Mouse (Mus musculus) olfactory bulb, adult 2 months (tissue): ENCODE data around the gene Tcta.

ENCODE experiments used
- CTCF ChIP-seq: fragments of 200-500 bp; IDR thresholded peaks from 2 replicates; pipeline ENCODE4 v1.5.1; 2012; ENCODE audit warnings: low read depth, mild to moderate bottlenecking, low read length, moderate library complexity; ENCODE audit not compliant: insufficient read depth
- POLR2A ChIP-seq: fragments of 200-500 bp; IDR thresholded peaks from 2 replicates; pipeline ENCODE4 v1.6.1; 2012; ENCODE audit warnings: mild to moderate bottlenecking, low read depth, low read length, moderate library complexity; ENCODE audit not compliant: insufficient read depth

DNA sequence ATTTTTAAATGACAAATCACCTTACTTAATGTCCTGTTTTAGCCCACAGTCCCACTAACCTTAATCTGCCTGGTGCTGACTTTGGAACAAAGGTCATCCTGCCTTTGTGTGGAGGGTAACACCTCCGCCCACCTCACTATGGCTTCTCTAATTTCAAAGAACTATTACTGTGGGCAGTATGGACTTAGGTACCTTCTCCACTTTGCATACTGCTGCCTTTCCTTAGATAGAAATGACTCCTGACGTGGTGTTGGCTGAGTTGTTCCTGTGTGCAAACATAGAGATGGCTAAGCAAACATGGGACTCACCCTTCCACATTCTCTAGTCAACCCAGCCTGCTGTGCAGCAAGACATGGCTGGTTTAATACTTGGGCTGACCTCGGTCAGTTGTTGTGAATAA is 4.1 kb downstream of the Tcta start:
- TF ChIP-seq CTCF (no peak), POLR2A (no peak)
